Mouse (Mus musculus) spleen, adult 2 months (tissue): Measurements from ENCODE around the gene Aff4.

Source experiments
- CTCF ChIP-seq: fragments of 200-500 bp; IDR thresholded peaks from 2 replicates; pipeline ENCODE4 v1.5.1; 2011; ENCODE audit warnings: mild to moderate bottlenecking, inconsistent platforms; ENCODE audit not compliant: insufficient read depth, insufficient read length, insufficient replicate concordance; ENCODE audit errors: extremely low read depth
- POLR2A ChIP-seq: fragments of 200-500 bp; IDR thresholded peaks from 2 replicates; pipeline ENCODE4 v1.6.1; 2011; ENCODE audit warnings: low read depth, low read length, inconsistent platforms

DNA sequence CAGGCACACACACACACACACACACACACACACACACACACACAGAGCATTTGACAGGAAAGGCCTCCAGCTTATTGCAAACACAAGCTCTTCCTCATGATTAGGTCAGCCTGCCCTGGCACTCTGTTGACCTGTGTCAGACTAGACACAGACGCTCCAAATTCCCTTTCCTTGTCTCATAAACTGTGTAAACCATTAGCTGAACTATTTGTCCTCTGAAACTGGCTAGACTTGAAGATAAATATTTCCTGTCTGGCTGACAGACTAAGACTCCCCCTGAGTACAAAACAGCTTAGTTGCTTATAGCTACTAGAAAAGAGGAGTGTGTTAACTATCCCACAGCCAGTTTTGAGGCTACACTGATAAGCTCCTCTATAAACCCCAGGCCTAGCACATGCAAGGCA, 35.9 kb upstream of the Aff4 start:
- TF ChIP-seq CTCF (no peak), POLR2A (no peak)
